Mouse (Mus musculus) CH12.LX (cell line): ENCODE data around the gene Ccdc40.

Source experiments
- CHD2 ChIP-seq: IDR thresholded peaks from 2 replicates; pipeline ENCODE4 v1.6.1; 2011; ENCODE audit warnings: low read length, improper control_type of control experiment
- CTCF ChIP-seq, 2 experiments: IDR thresholded peaks in 1 of 2; conservative IDR thresholded peaks in 1 of 2; 2 replicates each; pipeline ENCODE4 v1.5.1; 2011 to 2012; ENCODE audit warnings: low read depth in 2 of 2, low read length in 2 of 2, improper control_type of control experiment in 1 of 2, inconsistent platforms in 1 of 2, mild to moderate bottlenecking in 1 of 2, moderate library complexity in 1 of 2
- EP300 ChIP-seq: IDR thresholded peaks from 2 replicates; pipeline ENCODE4 v1.6.1; 2011; ENCODE audit warnings: low read length, improper control_type of control experiment
- GABPA ChIP-seq: IDR thresholded peaks from 2 replicates; pipeline ENCODE4 v1.6.1; 2012; ENCODE audit warnings: low read depth, low read length, improper control_type of control experiment, inconsistent platforms; ENCODE audit not compliant: insufficient replicate concordance
- HCFC1 ChIP-seq: IDR thresholded peaks from 2 replicates; pipeline ENCODE4 v1.6.1; 2012; ENCODE audit warnings: low read depth, mild to moderate bottlenecking, inconsistent platforms, low read length, improper control_type of control experiment
- JUND ChIP-seq: conservative IDR thresholded peaks from 2 replicates; pipeline ENCODE4 v1.6.1; 2011; ENCODE audit warnings: low read depth, low read length, improper control_type of control experiment
- KAT2A ChIP-seq: IDR thresholded peaks from 2 replicates; pipeline ENCODE4 v1.6.1; 2012; ENCODE audit warnings: low read length, improper control_type of control experiment, inconsistent platforms; ENCODE audit not compliant: insufficient replicate concordance
- PAX5 ChIP-seq: IDR thresholded peaks from 2 replicates; pipeline ENCODE4 v1.6.1; 2012; ENCODE audit warnings: low read length, inconsistent platforms, mixed read lengths
- POLR2A ChIP-seq: IDR thresholded peaks from 2 replicates; pipeline ENCODE4 v1.6.1; 2011; ENCODE audit warnings: low read depth, mild to moderate bottlenecking, improper control_type of control experiment, low read length
- TCF12 ChIP-seq: IDR thresholded peaks from 2 replicates; pipeline ENCODE4 v1.6.1; 2014; ENCODE audit warnings: low read depth, mild to moderate bottlenecking, inconsistent platforms, low read length, improper control_type of control experiment
- ZC3H11A ChIP-seq: IDR thresholded peaks from 2 replicates; pipeline ENCODE4 v1.6.1; 2012; ENCODE audit warnings: low read depth, mild to moderate bottlenecking, inconsistent platforms, low read length, improper control_type of control experiment
- ZNF384 ChIP-seq: IDR thresholded peaks from 2 replicates; pipeline ENCODE4 v1.6.1; 2012; ENCODE audit warnings: low read depth, low read length, improper control_type of control experiment, inconsistent platforms

DNA sequence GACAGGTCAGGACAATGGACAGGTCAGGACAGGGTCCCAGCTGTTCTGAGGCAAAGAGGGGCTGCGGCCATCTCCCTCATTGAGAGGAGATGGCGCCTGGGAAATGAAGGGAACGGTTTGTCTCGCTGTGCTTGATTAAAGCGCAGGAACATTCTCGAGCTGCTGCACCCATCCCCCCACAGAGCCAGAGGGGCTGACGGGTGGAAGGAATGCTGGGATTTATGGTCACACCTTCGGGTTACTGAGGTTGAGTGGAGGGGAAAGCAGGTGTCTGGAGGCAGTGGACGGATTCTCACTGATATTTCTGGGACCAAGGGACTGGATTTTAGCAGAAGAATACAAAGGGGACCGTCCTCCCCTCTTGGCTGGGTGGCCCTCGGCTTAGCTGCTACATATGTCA lies 79.5 kb downstream of the Ccdc40 start:
- TF ChIP-seq KAT2A (no peak), POLR2A (no peak), ZC3H11A (no peak), GABPA (no peak), JUND (no peak), CTCF (conservative IDR thresholded peaks at IDR 0.05 in 1 of 2, IDR thresholded peaks at IDR 0.05 in 1 of 2; ENCODE audit: low read depth in 2 of 2, low read length in 2 of 2) (no peak), HCFC1 (no peak), PAX5 (no peak), CHD2 (no peak), TCF12 (no peak), ZNF384 (no peak), EP300 (no peak)
